Mouse (Mus musculus) forebrain, embryonic 16.5 days (tissue): ENCODE measurements around the gene Fam131b. TPM values are rescaled to one million over a fixed set of nuclear protein-coding genes. Genes with fewer than 3 reads are reported as not detected.

Experiments used
- ATAC-seq: fragments of 200-750 bp; cut with Nextera tagmentation; 2 replicates; pipeline ENCODE4 v1.8.0; 2017; ENCODE audit warnings: mild to moderate bottlenecking, moderate library complexity
- H3K27ac ChIP-seq: fragments of 300-500 bp; sonication (generic); 2 replicates; pipeline ENCODE4 v1.5.1; 2014; ENCODE audit warnings: low read length, control low read depth
- H3K27me3 ChIP-seq: fragments of 300-500 bp; sonication (generic); replicated peaks from 2 replicates; pipeline ENCODE4 v1.6.1; 2014; ENCODE audit warnings: low read length; ENCODE audit not compliant: control insufficient read depth, insufficient read depth
- H3K36me3 ChIP-seq: fragments of 300-500 bp; sonication (generic); 2 replicates; pipeline ENCODE4 v1.6.1; 2014; ENCODE audit not compliant: control insufficient read depth, insufficient read depth
- H3K4me1 ChIP-seq: fragments of 300-500 bp; sonication (generic); replicated peaks from 2 replicates; pipeline ENCODE4 v1.6.1; 2014; ENCODE audit warnings: low read length; ENCODE audit not compliant: control insufficient read depth, insufficient read depth
- H3K4me2 ChIP-seq: fragments of 300-500 bp; sonication (generic); 2 replicates; pipeline ENCODE4 v1.6.1; 2014; ENCODE audit warnings: mild to moderate bottlenecking, low read length, control low read depth
- H3K4me3 ChIP-seq: fragments of 300-500 bp; sonication (generic); replicated peaks from 2 replicates; pipeline ENCODE4 v1.5.1; 2014; ENCODE audit warnings: mild to moderate bottlenecking, low read length, control low read depth
- H3K9ac ChIP-seq: fragments of 300-500 bp; sonication (generic); replicated peaks from 2 replicates; pipeline ENCODE4 v1.6.1; 2014; ENCODE audit warnings: low read depth, low read length, control low read depth
- H3K9me3 ChIP-seq: fragments of 300-500 bp; sonication (generic); 2 replicates; pipeline ENCODE4 v1.6.1; 2016; ENCODE audit warnings: low read length; ENCODE audit not compliant: control insufficient read depth
- WGBS: fragments of 180-500 bp; shearing (Covaris S2); extraction: QIAGEN DNeasy Blood & Tissue Kit; methylation state at CpG from one replicate; pipeline ENCODE4 v1.1.7; 2014; 5-methylcytosine and 5-hydroxymethylcytosine counted together
- polyA plus RNA-seq: library from polyadenylated mRNA; unstranded; fragments of >200 nt; fragmentation: Nextera tagmentation; extraction: Ambion mirVana; gene quantifications from 2 replicates; pipeline ENCODE4 v1.2.1, GENCODE M21; 2015

Fam131b gene
- polyA plus RNA-seq, 1 experiment from 2014 or later: 7.1 TPM

- Histone ChIP-seq H3K36me3 (peaks cover 12% of the 10 kb centered on the region; the same call in 1 of the 2 replicates), H3K27me3 (no peaks in the 10 kb centered on the region), H3K4me3 (no peak overlapping the region), H3K4me2 (no peak overlapping the region), H3K4me1 (peaks cover 6% of the 10 kb centered on the region), H3K27ac (no peak overlapping the region), H3K9ac (no peak overlapping the region), H3K9me3 (no peaks in the 10 kb centered on the region)
- ATAC-seq: no peak
- WGBS: 68% methylated on average over 6 of the region's 6 CpGs
Measured at GRCm38 (mm10) chr6:42357901-42358300, 33.5 kb upstream of the Fam131b start.

- H3K27me3 ChIP-seq: no peaks in the 10 kb centered on the region
Measured at GRCm38 (mm10) chr6:42356913-42357312, 32.5 kb upstream of the Fam131b start.

GRCm38 (mm10) chr6:42355794-42356600, 31.6 kb upstream of the Fam131b start:
- Histone ChIP-seq H3K36me3 (peaks cover 12% of the 10 kb centered on the region; the same call in 1 of the 2 replicates), H3K4me3 (no peak overlapping the region), H3K4me1 (peaks cover 13% of the 10 kb centered on the region), H3K4me2 (no peak overlapping the region), H3K27ac (no peak overlapping the region), H3K9me3 (no peaks in the 10 kb centered on the region), H3K27me3 (no peaks in the 10 kb centered on the region), H3K9ac (no peak overlapping the region)
- no peak for ATAC-seq
- WGBS: 95% methylated on average over 13 of the region's 13 CpGs

More at GRCm38 (mm10) chr6:42356913-42357312, 32.5 kb upstream of the Fam131b start:
- no peak overlapping the region for H3K27ac ChIP-seq
- H3K36me3 ChIP-seq: peaks cover 12% of the 10 kb centered on the region; the same call in 1 of the 2 replicates
- no peak overlapping the region for H3K9ac ChIP-seq
- no peak overlapping the region for H3K4me2 ChIP-seq
- H3K9me3 ChIP-seq: no peaks in the 10 kb centered on the region
- no peak for ATAC-seq
- H3K4me1 ChIP-seq: peaks cover 6% of the 10 kb centered on the region
- H3K4me3 ChIP-seq: no peak overlapping the region
- WGBS: 96% methylated on average over 5 of the region's 5 CpGs

GRCm38 (mm10) chr6:42355366-42355765, 30.9 kb upstream of the Fam131b start:
- no peaks in the 10 kb centered on the region for H3K9me3 ChIP-seq
- H3K4me3 ChIP-seq: no peak overlapping the region
- H3K4me1 ChIP-seq: peaks cover 18% of the 10 kb centered on the region
- no peak overlapping the region for H3K9ac ChIP-seq
- no peaks in the 10 kb centered on the region for H3K27me3 ChIP-seq
- ATAC-seq: no peak
- H3K36me3 ChIP-seq: peaks cover 12% of the 10 kb centered on the region; the same call in 1 of the 2 replicates
- H3K27ac ChIP-seq: no peak overlapping the region
- WGBS: 95% methylated on average over 6 of the region's 6 CpGs
- no peak overlapping the region for H3K4me2 ChIP-seq

GRCm38 (mm10) chr6:42354076-42355019, 29.9 kb upstream of the Fam131b start:
- Histone ChIP-seq H3K4me3 (no peak overlapping the region), H3K27me3 (no peaks in the 10 kb centered on the region), H3K27ac (no peak overlapping the region), H3K36me3 (peaks cover 12% of the 10 kb centered on the region; the same call in 1 of the 2 replicates), H3K9ac (no peak overlapping the region), H3K4me1 (peaks cover 18% of the 10 kb centered on the region), H3K4me2 (no peak overlapping the region), H3K9me3 (no peaks in the 10 kb centered on the region)
- 49% methylated on average over 11 of the region's 11 CpGs for WGBS
- ATAC-seq: no peak

- 86% methylated on average over 8 of the region's 8 CpGs for WGBS
Measured at GRCm38 (mm10) chr6:42353180-42353579, 28.7 kb upstream of the Fam131b start.

GRCm38 (mm10) chr6:42352486-42352846, 28.0 kb upstream of the Fam131b start:
- Histone ChIP-seq H3K9me3 (no peaks in the 10 kb centered on the region), H3K9ac (no peak overlapping the region), H3K4me1 (peaks cover 25% of the 10 kb centered on the region), H3K27ac (no peak overlapping the region), H3K4me3 (no peak overlapping the region), H3K36me3 (peaks cover 9% of the 10 kb centered on the region; the same call in 1 of the 2 replicates), H3K4me2 (no peak overlapping the region), H3K27me3 (no peaks in the 10 kb centered on the region)
- 95% methylated on average over 1 of the region's 1 CpGs for WGBS
- ATAC-seq: no peak

More at GRCm38 (mm10) chr6:42353180-42353579, 28.7 kb upstream of the Fam131b start:
- Histone ChIP-seq H3K27ac (no peak overlapping the region), H3K36me3 (peaks cover 12% of the 10 kb centered on the region; the same call in 1 of the 2 replicates), H3K9me3 (no peaks in the 10 kb centered on the region), H3K27me3 (no peaks in the 10 kb centered on the region), H3K9ac (no peak overlapping the region), H3K4me3 (no peak overlapping the region), H3K4me1 (peaks cover 25% of the 10 kb centered on the region), H3K4me2 (no peak overlapping the region)
- no peak for ATAC-seq

- ATAC-seq: no peak
- Histone ChIP-seq H3K36me3 (peaks cover 9% of the 10 kb centered on the region; the same call in 1 of the 2 replicates), H3K9me3 (no peaks in the 10 kb centered on the region), H3K4me2 (no peak overlapping the region; the same call in 1 of the 2 replicates), H3K27me3 (no peaks in the 10 kb centered on the region), H3K9ac (no peak overlapping the region), H3K27ac (no peak overlapping the region), H3K4me3 (no peak overlapping the region), H3K4me1 (peaks cover 25% of the 10 kb centered on the region)
- WGBS: 92% methylated on average over 7 of the region's 7 CpGs
Measured at GRCm38 (mm10) chr6:42351776-42352485, 27.5 kb upstream of the Fam131b start.
